Mouse (Mus musculus): Measurements from ENCODE around the gene Ccdc84.
A peak's percentile ranks its signal among the peaks of the same experiment; 100 is the strongest.
"Not testable (repeated sequence)": the region's sequence is repeated elsewhere in the genome, so short reads cannot be mapped to it uniquely, and the experiment has no call there.

The Ccdc84 gene

DNA sequence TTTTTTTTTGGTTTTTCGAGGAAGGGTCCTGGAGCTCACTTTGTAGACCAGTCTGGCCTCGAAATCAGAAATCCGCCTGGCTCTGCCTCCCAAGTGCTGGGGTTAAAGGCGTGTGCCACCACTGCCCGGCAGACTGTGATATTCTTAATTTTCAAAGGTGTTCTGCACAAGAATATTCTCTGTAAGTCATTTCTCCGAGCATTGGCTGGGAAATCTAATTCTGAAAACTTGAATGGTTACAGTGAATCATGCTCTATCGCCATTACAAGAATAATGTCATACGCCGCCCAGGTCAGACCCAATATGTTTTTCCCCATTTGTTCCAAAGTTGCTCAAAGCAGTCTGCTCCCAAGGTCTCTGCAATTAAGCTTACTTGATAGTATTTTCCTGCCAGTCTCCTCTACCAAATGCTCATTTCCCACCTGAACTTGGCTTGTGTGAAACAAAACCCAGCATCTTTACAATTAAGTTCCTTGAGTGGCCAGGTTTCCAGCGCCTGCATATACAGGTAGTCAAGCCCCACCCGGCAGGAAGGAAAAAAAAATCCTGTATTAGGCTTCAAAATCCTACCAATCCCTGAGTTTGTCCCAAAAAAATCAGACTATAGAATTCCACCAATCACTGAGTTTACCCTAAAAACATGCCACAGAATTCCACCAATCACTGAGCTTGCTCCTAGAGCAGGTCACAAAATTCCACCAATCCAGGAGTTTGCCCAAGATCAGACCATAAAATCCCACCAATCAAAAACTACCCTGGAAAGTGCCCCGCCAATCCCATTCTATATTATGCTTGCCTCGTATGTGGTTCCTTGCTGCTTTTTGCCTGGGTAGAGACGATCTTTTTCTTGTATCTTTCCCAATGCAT lies at the start of gene Ccdc84:
Ccdc84 (minus strand) TSS at position 51 of the 867 bp plus-strand sequence.
- no peak for DNase-seq (ENCODE audit: low spot score)

- no peak for DNase-seq (ENCODE audit: low spot score)
These were observed 43.6 kb upstream of the Ccdc84 start for GRCm38 (mm10) chr9:44461950-44462349.

DNA sequence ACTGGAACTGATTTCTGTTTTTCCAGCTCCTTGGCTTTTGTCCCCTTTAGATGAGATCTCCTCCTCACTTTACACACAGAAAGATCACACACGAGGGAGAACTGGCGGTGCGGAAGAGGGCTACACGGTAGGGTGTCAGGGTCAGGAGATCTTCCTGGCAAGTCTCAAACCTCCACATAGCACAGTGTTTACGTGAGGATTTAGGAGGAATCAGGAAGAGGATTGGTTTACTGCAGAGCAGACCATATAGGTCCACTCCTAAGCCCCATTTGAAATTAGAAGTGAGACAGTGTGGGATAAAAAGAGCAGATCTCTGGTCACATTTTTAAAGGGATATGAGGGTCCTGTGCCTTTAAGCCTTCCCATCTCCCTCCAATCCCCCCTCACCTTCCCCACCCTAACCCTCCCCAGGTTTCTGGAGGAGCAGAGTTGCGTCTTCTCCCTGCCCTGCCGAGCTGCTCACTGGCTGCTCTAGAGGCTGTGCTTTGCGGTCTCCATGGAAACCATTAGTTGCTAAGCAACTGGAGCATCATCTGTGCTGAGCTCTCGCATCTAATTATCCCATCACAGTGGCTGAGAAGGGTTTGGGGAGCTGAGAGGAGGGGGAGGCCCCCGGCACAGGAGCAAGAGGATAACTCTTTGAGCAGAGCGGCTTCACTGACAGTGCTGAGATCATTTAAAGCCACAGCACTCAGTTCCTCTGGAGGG lies 38.8 kb upstream of the Ccdc84 start:
- DNase-seq (ENCODE audit: low spot score): peak; percentile 37

DNA sequence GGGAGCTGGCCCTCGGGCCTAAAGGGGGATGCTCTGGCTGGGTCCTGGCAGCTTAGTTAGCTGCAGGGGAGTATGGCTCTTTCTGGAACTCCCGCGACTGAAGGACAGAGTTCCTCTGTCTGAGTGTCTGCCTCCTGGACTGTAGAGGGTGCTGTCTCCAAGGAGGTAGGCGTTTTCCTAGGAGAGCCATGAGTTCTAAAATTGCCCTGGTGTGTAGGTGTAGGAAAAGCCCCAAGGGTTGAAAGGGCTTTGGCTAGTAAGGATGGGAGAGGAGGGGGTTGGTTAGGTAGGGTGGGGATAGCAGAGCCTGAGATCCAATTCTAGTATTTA lies 36.5 kb upstream of the Ccdc84 start, which contains the start of gene Upk2:
Upk2 (minus strand) TSS at position 86 of the 330 bp plus-strand sequence.
- DNase-seq (ENCODE audit: low spot score): no peak

GRCm38 (mm10) chr9:44454132-44454890 lies 35.9 kb upstream of the Ccdc84 start:
- DNase-seq (ENCODE audit: low spot score): peak; percentile 61

DNA sequence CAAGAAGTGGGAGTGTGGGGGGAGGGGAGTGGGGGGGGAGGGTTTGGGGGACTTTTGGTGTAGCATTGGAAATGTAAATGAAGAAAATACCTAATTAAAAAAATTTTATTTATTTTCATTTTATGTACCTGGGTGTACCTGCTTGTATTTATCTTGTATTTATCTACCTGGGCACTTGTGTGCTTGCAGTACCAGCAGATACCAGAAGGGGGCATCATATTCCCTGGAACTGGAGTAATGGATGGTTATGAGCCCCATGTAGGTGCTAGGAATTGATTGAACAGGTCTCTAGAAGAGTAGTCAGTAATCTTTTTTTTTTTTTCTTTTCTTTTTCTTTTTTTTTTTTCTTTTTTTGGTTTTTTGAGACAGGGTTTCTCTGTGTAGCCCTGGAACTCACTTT lies 32.0 kb upstream of the Ccdc84 start:
- DNase-seq (ENCODE audit: low spot score): no peak

DNA sequence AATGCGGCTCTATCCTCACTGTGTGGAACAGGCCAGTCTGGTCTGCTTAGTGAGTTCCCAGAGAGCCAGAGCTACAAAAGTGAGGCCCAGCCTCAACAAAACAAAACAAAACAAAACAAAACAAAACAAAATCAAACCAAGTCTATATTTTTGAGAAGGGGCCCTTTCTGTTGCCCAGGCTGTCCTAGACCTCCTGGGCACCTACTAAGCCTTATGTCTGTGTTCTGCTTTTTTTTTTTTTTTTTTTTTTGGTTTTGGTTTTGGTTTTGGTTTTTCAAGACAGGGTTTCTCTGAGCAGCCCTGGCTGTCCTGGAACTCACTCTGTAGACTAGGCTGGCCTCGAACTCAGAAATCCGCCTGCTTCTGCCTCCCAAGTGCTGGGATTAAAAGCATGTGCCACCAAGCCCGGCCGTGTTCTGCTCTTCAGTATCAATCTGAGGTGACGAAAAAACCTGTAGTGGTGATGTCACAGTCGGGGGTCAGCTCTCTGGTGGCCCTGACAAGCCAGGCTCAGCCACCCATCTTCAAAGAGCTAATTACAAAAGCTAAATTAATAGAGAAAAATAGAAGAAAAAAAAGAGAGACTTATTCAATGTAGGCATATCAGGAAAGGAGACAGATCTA lies 26.1 kb upstream of the Ccdc84 start:
- not testable (repeated sequence) for DNase-seq (ENCODE audit: low spot score)

DNA sequence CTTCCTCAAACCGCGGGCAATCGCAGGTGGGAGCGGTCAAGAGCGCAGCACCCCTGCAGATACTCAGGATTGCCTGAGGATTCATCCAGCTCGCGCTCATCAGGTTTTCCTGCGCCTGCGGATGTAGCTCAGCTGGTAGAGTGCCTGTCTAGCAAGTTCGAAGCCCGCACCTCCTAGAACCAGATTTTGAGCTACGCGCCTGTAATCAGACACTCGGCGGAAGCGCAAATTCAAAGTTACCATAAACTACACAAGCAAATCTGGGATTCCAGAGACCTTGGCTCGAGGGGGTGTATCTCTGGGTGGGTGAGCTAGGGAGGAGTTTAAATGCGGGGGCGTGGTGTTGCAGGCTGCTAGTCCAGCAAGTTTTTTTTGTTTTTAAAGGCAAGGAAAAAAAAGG lies 22.6 kb upstream of the Ccdc84 start, which contains the start of gene Foxr1:
Foxr1 (minus strand) TSS at position 176 of the 400 bp plus-strand sequence.
- DNase-seq (ENCODE audit: low spot score): no peak

DNA sequence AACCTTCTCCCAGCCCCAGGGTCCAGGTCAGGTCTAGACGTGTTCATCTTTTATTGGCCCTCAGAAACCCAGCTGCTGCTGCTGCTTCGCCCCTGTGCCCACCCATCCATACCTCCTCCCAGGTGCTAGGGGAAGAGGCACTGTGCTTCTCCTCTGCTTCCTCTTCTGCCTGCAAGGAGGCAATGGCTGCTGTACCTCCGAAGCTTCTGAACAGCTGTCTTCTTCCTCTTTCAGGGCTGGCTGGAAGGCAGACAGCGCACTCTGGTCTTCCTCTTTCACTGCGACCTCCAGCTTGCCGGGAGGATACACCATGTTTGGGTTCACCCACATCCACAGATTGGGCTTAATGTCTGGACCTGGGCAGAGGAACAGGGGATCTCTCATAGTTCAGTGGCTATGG lies 17.4 kb upstream of the Ccdc84 start:
- no peak for DNase-seq (ENCODE audit: low spot score)

DNA sequence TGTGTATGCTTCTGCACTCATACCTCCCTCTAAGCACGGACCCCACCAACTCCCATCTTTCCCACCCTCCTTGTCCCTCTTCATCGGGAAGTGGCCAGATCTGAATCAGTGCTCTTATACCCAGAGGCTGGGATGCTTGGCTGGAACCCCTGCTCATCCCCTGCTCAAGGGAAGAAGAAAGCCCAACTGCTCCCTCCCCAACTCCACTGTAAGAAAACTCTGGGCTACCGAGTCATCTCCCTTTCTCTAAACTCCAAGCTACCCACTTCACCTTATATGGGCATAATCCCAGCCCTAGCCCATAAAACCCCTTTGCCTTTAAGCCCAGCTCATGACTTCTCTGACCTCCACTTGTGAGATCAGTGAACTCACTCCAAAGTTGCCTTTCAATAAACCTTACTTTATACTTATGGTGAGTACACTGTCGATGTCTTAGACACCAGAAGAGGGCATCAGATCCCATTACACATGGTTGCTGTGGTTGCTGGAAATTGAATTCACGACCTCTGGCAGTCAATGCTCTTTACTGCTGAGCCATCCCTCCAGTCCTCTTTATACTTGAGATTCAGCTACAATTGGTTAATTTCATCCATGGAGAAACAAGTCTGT lies 14.3 kb upstream of the Ccdc84 start:
- no peak for DNase-seq (ENCODE audit: low spot score)

DNA sequence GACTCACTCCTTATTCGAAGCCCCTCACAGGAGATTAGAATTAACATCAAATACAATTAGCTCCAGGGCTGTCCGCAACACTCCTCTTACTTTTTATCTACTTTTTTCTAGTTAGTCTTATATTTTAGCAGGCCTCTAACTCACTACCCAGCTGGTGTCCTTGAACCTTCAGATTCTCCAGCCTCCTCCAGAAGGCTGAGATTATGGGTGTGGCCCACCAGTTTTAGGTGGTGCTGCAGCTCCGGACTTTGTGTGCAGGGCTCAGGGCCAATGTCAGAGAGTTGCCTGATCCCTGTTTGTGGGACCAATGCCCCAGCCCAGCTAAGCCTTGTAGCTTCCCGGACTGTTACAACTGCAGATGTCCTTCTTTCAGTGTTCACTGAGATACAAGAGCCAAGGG lies 5.2 kb upstream of the Ccdc84 start:
- no peak for DNase-seq (ENCODE audit: low spot score)

- no peak for DNase-seq (ENCODE audit: low spot score)
These were observed 2.0 kb upstream of the Ccdc84 start for GRCm38 (mm10) chr9:44420280-44420898.

DNA sequence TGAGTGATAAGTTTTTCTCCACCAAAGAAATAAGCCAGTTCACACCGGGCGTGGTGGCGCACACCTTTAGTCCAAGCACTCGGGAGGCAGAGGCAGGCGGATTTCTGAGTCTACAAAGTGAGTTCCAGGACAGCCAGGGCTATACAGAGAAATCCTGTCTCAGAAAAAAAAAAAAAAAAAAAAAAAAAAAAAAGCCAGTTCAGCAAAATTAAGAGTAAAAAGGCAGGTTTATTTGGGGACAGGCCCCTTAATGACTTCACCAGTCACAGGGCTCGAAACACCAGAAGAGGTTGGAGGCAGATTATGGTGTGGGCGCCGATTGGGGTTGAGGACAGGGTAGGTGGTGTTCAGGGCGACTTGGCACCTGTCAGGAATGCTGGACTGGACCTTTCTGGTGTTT lies 1.4 kb upstream of the Ccdc84 start:
- not testable (repeated sequence) for DNase-seq (ENCODE audit: low spot score)

GRCm38 (mm10) chr9:44417892-44418363 lies 441 bp downstream of the Ccdc84 start:
- DNase-seq (ENCODE audit: low spot score): peak; percentile 90

GRCm38 (mm10) chr9:44417156-44417891 lies 1.0 kb downstream of the Ccdc84 start:
- DNase-seq (ENCODE audit: low spot score): no peak

- no peak for DNase-seq (ENCODE audit: low spot score)
These were observed 5.6 kb downstream of the Ccdc84 start for GRCm38 (mm10) chr9:44412781-44413180.

- DNase-seq (ENCODE audit: low spot score): no peak
These were observed 6.1 kb downstream of the Ccdc84 start for GRCm38 (mm10) chr9:44412306-44412705.

DNA sequence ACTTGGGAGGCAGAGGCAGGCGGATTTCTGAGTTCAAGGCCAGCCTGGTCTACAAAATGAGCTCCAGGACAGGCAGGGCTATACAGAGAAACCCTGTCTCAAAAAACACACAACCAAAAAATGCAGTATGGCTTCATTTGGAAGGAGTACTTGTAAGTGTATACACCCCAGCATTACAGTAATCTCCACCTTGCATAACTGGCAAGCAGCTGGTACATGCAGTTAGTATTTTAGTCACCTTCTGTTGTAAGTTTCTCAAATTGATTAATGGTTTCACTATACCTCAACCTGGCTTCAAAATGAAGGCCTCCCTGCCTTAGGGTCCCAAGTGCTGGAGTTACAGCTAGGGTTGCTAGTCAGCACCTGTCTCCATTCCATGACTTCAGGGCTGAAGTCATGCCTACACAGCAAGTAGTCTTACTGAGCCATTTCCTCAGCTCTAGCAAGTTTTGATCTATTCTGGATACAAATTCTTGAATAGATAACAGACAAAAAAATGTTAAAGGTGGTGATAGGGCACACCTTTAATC lies 6.7 kb downstream of the Ccdc84 start:
- DNase-seq (ENCODE audit: low spot score): no peak

- no peak for DNase-seq (ENCODE audit: low spot score)
These were observed 7.6 kb downstream of the Ccdc84 start for GRCm38 (mm10) chr9:44410647-44411336.
